Mouse (Mus musculus) stomach, postnatal 0 days (tissue): ENCODE data around the gene Cpne4. TPM values are rescaled to one million over a fixed set of nuclear protein-coding genes. Genes with fewer than 3 reads are reported as not detected.

Experiments used
- ATAC-seq: fragments of 200-750 bp; cut with Nextera tagmentation; 2 replicates; pipeline ENCODE4 v1.8.0; 2017; ENCODE audit not compliant: low FRiP score, low TSS enrichment
- DNase-seq: peaks from one replicate; pipeline ENCODE4 v3.0.0-alpha.2; 2016; ENCODE audit warnings: low spot score
- H3K27ac ChIP-seq: fragments of 300-500 bp; sonication (generic); replicated peaks from 2 replicates; pipeline ENCODE4 v1.5.1; 2014; ENCODE audit warnings: mild to moderate bottlenecking, control low read depth
- H3K27me3 ChIP-seq: fragments of 300-500 bp; sonication (generic); 2 replicates; pipeline ENCODE4 v1.6.1; 2014; ENCODE audit warnings: low read length; ENCODE audit not compliant: control insufficient read depth, insufficient read depth
- H3K36me3 ChIP-seq: fragments of 300-500 bp; sonication (generic); 2 replicates; pipeline ENCODE4 v1.6.1; 2014; ENCODE audit warnings: low read length, mixed read lengths; ENCODE audit not compliant: control insufficient read depth, insufficient read depth
- H3K4me1 ChIP-seq: fragments of 300-500 bp; sonication (generic); replicated peaks from 2 replicates; pipeline ENCODE4 v1.6.1; 2014; ENCODE audit warnings: antibody characterized with exemption; ENCODE audit not compliant: control insufficient read depth, insufficient read depth
- H3K4me2 ChIP-seq: fragments of 300-500 bp; sonication (generic); replicated peaks from 2 replicates; pipeline ENCODE4 v1.6.1; 2014; ENCODE audit warnings: low read depth, mild to moderate bottlenecking, control low read depth, moderate library complexity
- H3K4me3 ChIP-seq: fragments of 300-500 bp; sonication (generic); 2 replicates; pipeline ENCODE4 v1.5.1; 2014; ENCODE audit warnings: low read depth, low read length, control low read depth
- H3K9ac ChIP-seq: fragments of 300-500 bp; sonication (generic); 2 replicates; pipeline ENCODE4 v1.6.1; 2014; ENCODE audit warnings: mild to moderate bottlenecking, low read length, control low read depth, mixed read lengths
- H3K9me3 ChIP-seq: fragments of 300-500 bp; sonication (generic); 2 replicates; pipeline ENCODE4 v1.6.1; 2016; ENCODE audit warnings: low read length; ENCODE audit not compliant: control insufficient read depth
- CTCF ChIP-seq: IDR thresholded peaks from 2 replicates; pipeline ENCODE4 v1.5.1; 2016; ENCODE audit warnings: antibody characterized with exemption, low read depth, mild to moderate bottlenecking, moderate library complexity
- EP300 ChIP-seq: optimal IDR thresholded peaks from 2 replicates; pipeline ENCODE3; 2016; ENCODE audit warnings: antibody characterized with exemption
- WGBS: fragments of 180-500 bp; shearing (Covaris S2); extraction: QIAGEN DNeasy Blood & Tissue Kit; methylation state at CpG from one replicate; pipeline ENCODE4 v1.1.7; 2014; 5-methylcytosine and 5-hydroxymethylcytosine counted together
- polyA plus RNA-seq: library from polyadenylated mRNA; unstranded; fragments of >200 nt; fragmentation: Nextera tagmentation; extraction: Ambion mirVana; gene quantifications from 2 replicates; pipeline ENCODE4 v1.2.1, GENCODE M21; 2015

The Cpne4 gene
- polyA plus RNA-seq, 1 experiment from 2014 or later: 0.28 TPM

GRCm38 (mm10) chr9:104854245-104854921 lies 307.3 kb downstream of the Cpne4 start:
- no peaks in the 10 kb centered on the region for H3K27me3 ChIP-seq
- H3K4me3 ChIP-seq: no peak overlapping the region
- peak; percentile 35; the same call in 1 of the 2 replicates for ATAC-seq
- 48% methylated on average over 6 of the region's 6 CpGs for WGBS
- no peak for TF ChIP-seq EP300
- TF ChIP-seq CTCF: no peak
- no peak overlapping the region for H3K27ac ChIP-seq
- no peak overlapping the region for H3K4me2 ChIP-seq
- DNase-seq: no peak
- no peaks in the 10 kb centered on the region for H3K9me3 ChIP-seq
- H3K4me1 ChIP-seq: no peaks in the 10 kb centered on the region
- H3K36me3 ChIP-seq: no peaks in the 10 kb centered on the region
- H3K9ac ChIP-seq: no peak overlapping the region

- Histone ChIP-seq H3K4me3 (no peak overlapping the region), H3K4me1 (no peaks in the 10 kb centered on the region), H3K9ac (no peak overlapping the region), H3K9me3 (no peaks in the 10 kb centered on the region), H3K27me3 (no peaks in the 10 kb centered on the region), H3K27ac (no peak overlapping the region), H3K4me2 (no peak overlapping the region), H3K36me3 (no peaks in the 10 kb centered on the region)
- no peak for TF ChIP-seq CTCF
- no peak for TF ChIP-seq EP300
- WGBS: 64% methylated on average over 1 of the region's 1 CpGs
- DNase-seq: no peak
- ATAC-seq: no peak
Observed at GRCm38 (mm10) chr9:104865830-104866229, 318.7 kb downstream of the Cpne4 start.

GRCm38 (mm10) chr9:104872586-104872985 lies 325.5 kb downstream of the Cpne4 start:
- WGBS: 71% methylated on average over 4 of the region's 4 CpGs
- H3K4me1 ChIP-seq: no peaks in the 10 kb centered on the region

GRCm38 (mm10) chr9:104874157-104874556 lies 327.1 kb downstream of the Cpne4 start:
- Histone ChIP-seq H3K9me3 (no peaks in the 10 kb centered on the region), H3K4me3 (no peak overlapping the region), H3K36me3 (no peaks in the 10 kb centered on the region), H3K27ac (no peak overlapping the region), H3K4me1 (no peaks in the 10 kb centered on the region), H3K9ac (no peak overlapping the region), H3K27me3 (no peaks in the 10 kb centered on the region), H3K4me2 (no peak overlapping the region)
- WGBS: 65% methylated on average over 3 of the region's 3 CpGs
- ATAC-seq (peak; percentile 97), DNase-seq (peak; percentile 81)
- no peak for TF ChIP-seq EP300
- no peak for TF ChIP-seq CTCF

More at GRCm38 (mm10) chr9:104872586-104872985, 325.5 kb downstream of the Cpne4 start:
- Histone ChIP-seq H3K36me3 (no peaks in the 10 kb centered on the region), H3K9ac (no peak overlapping the region), H3K27me3 (no peaks in the 10 kb centered on the region), H3K4me2 (no peak overlapping the region), H3K9me3 (no peaks in the 10 kb centered on the region), H3K27ac (no peak overlapping the region), H3K4me3 (no peak overlapping the region)
- ATAC-seq: no peak
- no peak for DNase-seq
- TF ChIP-seq CTCF (no peak), EP300 (no peak)

GRCm38 (mm10) chr9:104877014-104877413 lies 329.9 kb downstream of the Cpne4 start:
- no peak overlapping the region for H3K27ac ChIP-seq
- no peak overlapping the region for H3K4me3 ChIP-seq
- no peak overlapping the region for H3K9ac ChIP-seq
- 65% methylated on average over 3 of the region's 3 CpGs for WGBS
- no peaks in the 10 kb centered on the region for H3K4me1 ChIP-seq
- no peaks in the 10 kb centered on the region for H3K27me3 ChIP-seq
- DNase-seq (no peak), ATAC-seq (no peak)
- H3K9me3 ChIP-seq: no peaks in the 10 kb centered on the region
- H3K36me3 ChIP-seq: no peaks in the 10 kb centered on the region
- no peak overlapping the region for H3K4me2 ChIP-seq
- no peak for TF ChIP-seq CTCF
- TF ChIP-seq EP300: no peak

- DNase-seq: no peak
- ATAC-seq: no peak
- Histone ChIP-seq H3K4me2 (no peak overlapping the region), H3K27me3 (no peaks in the 10 kb centered on the region), H3K36me3 (no peaks in the 10 kb centered on the region), H3K27ac (no peak overlapping the region), H3K4me3 (no peak overlapping the region), H3K9ac (no peak overlapping the region), H3K9me3 (no peaks in the 10 kb centered on the region), H3K4me1 (no peaks in the 10 kb centered on the region)
- TF ChIP-seq CTCF: no peak
- no peak for TF ChIP-seq EP300
- WGBS: 85% methylated on average over 6 of the region's 6 CpGs
Observed at GRCm38 (mm10) chr9:104878558-104878957, 331.5 kb downstream of the Cpne4 start.
